Mouse (Mus musculus): ENCODE results near the gene Impdh1.
"Not testable (repeated sequence)": the region's sequence is repeated elsewhere in the genome, so short reads cannot be mapped to it uniquely, and the experiment has no call there.

Impdh1 gene

DNA sequence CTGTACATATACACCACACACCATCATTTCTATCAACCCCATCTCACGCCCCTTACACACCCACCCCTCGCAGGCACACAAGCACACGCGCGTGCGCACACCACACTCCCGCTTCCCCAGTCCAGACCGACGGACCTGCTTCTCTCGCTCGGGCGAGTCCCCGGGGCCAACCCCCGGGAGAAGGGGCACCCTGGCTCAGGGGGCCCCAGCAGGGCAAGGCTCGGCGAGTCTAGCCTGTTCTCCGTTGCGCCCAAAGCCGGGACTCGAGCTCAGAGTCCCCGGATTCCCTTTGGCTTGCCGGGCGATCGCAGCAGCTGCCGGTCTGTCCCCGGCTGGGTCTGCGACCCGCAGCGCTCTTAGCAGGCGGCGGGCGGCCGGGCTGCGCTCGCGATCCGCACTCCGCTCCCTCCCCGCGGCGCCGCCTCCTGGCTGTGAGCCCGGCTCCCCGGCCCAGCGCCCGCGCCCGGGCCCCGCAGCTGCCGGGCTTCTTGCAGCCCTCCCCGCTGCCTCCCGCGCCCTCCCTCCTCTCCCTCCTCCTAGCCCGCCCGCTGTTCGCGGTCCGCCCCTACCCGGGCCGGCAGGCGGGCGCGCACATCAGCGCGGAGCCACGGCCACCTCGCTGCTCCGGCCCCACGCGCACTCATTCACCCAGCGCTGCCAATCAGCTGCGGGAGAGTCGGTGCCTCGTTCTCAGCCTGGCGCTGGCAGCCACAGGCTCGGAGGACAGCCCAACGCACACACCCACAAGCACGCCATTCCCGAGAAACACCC lies 37.1 kb downstream of the Impdh1 start, which contains the start of gene Prrt4:
Gene Prrt4 (minus strand): TSS at position 697 of the 771 bp plus-strand sequence.
- DNase-seq = peak; percentile 18

GRCm38 (mm10) chr6:29177901-29178879 lies 38.0 kb downstream of the Impdh1 start:
- DNase-seq = no peak

- DNase-seq = no peak
Observed at GRCm38 (mm10) chr6:29175113-29175512, 41.1 kb downstream of the Impdh1 start.

- no peak for DNase-seq
Observed at GRCm38 (mm10) chr6:29174368-29174767, 41.8 kb downstream of the Impdh1 start.

DNA sequence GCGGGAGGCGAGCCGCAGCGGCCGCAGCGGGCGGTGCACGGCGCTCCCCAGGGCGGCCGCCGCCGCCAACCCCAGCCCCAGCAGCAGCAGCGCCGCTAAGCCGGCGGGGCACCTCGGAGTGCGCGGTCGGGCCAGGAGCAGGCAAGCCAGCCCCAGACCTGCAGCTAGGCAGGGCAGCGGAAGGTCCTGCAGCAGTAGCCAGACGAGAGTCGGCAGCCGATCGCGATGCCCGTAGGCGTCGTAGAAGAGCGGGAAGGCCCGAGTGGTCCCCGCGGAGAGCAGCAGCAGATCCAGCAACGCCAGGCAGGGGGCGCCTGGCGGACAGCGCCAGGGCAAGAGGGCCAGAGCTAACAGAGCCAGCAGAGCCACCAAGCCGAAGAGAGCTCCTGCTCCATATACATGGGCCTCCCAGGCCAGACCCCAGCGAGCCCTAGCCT lies 45.2 kb downstream of the Impdh1 start:
- DNase-seq = peak; percentile 75

GRCm38 (mm10) chr6:29170063-29170921 lies 45.9 kb downstream of the Impdh1 start:
- peak; percentile 20 for DNase-seq

DNA sequence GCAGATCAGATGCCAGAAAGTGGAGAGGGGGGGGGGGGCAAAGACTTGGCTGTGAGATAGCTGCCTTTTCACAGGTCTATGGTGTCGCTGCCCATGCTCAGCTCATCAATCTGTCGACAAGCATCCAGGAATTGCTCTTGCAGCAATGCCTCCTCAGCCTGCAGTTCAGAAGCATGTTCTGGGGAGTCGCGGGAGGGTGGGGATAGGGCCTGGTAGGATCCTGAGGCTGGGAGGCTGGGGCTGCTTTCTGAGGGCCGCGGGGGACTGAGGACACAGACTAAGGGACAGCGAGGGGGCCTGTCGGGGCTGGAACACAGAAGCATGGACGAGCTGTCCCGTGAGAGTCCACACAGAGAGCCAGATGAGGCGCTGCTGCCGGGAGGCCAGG lies 46.5 kb downstream of the Impdh1 start:
- no peak for DNase-seq

GRCm38 (mm10) chr6:29168871-29169270 lies 47.3 kb downstream of the Impdh1 start:
- no peak for DNase-seq

GRCm38 (mm10) chr6:29166196-29166595 lies 50.0 kb downstream of the Impdh1 start:
- DNase-seq = peak; percentile 68

GRCm38 (mm10) chr6:29164314-29165244 lies 51.6 kb downstream of the Impdh1 start, which contains the start of gene Rbm28:
Gene Rbm28, minus strand, starts transcription at chr6:29165006.
- DNase-seq = peak; percentile 94

GRCm38 (mm10) chr6:29161291-29161690 lies 54.9 kb downstream of the Impdh1 start:
- not testable (repeated sequence) for DNase-seq

- DNase-seq = no peak
Observed at GRCm38 (mm10) chr6:29160786-29161185, 55.4 kb downstream of the Impdh1 start.

DNA sequence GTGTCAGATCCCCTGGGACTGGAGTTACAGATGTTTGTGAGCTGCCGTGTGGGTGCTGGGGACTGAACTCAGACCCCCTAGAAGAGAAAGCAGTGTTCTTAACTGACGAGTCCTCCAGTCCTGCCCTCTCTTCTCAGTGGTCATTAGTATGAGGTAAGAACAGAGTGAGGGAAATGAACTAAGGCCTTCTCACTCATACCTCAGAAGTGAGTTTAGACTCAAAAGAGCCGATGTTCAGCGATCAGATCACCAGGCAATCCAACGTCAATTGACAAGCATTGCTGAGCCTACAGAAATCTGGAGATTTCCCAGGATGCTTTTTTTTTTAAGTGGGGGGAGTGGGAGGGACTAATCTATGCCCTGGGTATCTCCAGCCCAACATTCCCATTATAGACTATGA lies 59.8 kb downstream of the Impdh1 start:
- DNase-seq = no peak

Measured in kidney, adult 9 months (tissue).